Mouse (Mus musculus) forelimb bud, embryonic 11.5 days (tissue): ENCODE measurements around the gene Smok3c.
A peak's percentile ranks its signal among the peaks of the same experiment; 100 is the strongest.
"Not testable (repeated sequence)": the region's sequence is repeated elsewhere in the genome, so short reads cannot be mapped to it uniquely, and the experiment has no call there.

Experiments
- DNase-seq: peaks from one replicate; pipeline ENCODE4 v3.0.0-alpha.2; 2012; ENCODE audit warnings: low read depth, low spot score

The Smok3c gene

DNA sequence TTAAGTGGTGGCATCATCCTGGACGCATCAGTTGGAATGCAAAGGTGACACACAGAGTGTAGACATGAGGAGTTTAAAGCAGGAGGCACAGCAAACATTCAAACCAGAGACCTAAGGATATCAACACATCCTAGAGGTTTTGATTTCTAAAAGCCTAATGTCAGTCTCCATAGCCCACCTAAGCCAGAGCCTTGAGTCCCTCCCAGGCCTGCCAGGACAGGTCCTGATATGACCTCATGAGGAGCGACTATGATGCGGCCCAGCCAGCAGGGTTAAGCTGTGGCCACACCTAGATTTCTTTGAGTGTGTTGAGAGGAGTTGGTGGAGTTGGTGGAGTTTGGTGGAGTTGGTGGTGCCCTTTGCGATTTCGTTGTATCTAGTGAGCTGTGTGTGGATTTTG lies at the start of gene Smok3c:
Smok3c (plus strand) TSS at position 301 of the 400 bp plus-strand sequence.
- DNase-seq = not testable (repeated sequence)

DNA sequence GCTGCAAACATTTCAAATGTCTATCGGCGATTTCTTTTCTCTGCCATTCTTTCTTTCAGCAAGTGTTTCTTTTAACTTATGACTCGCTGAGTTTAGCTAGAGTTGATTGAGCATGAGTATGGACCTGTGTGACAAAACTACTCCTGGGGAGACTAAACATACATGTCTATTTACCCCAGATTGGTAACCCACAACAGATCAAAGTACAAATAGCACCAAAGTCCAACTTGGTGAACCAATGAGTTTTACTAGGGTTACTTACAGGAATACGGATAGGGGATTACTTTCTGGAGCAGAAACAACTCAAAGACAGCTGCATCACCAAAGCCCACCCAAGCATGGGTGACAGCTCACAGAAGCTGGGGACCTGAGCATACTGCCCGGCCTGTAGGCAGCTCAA lies 43.6 kb upstream of the Smok3c start:
- no peak for DNase-seq

DNA sequence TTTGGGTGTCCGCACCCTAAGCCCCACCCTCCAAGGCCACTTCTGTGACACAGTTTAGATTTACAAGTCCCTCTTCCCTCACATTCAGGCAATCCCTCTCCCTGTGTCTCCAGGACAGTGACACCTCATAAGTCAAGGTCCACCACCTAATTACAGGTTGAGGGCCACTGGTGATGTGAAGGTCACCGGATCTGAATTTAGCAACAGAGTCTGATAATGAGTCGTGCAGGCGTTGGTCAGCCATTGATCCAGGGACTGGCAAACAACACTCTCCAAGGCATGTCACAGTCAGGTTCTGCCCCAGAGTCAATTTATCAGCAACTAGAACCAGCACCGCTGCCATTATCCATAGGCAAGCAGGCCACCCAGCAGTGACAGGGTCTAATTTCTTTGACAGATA lies 40.6 kb upstream of the Smok3c start:
- DNase-seq = no peak

DNA sequence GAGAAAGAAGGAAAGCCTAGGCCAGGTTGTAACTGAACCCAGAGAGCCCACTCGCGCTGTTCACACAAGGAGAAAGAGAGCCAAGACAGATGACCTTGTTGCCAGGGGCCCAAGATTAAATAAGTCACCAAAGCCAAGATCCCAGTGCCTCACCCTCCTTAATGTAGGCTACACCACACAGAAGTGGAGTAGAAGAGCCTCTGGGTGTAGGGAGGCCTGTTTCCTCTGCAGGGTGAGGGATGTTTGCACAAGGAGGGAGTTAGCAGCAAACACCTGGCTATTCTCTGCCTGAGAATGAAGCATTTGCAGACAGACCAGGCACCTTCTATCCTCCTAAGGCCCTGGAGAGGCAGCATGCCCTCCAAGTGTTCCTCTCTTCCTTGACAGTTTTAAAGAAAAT lies 36.5 kb upstream of the Smok3c start:
- no peak for DNase-seq

DNA sequence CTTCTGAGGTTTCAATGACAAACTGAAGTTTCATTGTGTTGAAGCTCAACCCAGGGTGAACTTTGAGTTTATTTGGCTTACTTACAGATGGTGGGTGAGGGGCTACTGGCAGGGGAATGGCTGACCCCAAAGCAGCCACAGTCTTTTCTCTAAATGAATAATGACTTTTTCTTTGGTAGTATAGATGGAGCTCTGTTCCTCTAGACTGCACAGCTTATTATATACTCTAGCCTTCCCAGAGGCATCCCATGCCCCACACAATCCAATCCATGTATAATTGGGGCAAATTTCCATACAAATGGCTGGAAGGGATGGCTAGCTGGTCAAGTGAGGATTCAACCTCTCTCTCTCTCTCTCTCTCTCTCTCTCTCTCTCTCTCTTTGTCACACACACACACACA lies 36.0 kb upstream of the Smok3c start:
- no peak for DNase-seq

DNA sequence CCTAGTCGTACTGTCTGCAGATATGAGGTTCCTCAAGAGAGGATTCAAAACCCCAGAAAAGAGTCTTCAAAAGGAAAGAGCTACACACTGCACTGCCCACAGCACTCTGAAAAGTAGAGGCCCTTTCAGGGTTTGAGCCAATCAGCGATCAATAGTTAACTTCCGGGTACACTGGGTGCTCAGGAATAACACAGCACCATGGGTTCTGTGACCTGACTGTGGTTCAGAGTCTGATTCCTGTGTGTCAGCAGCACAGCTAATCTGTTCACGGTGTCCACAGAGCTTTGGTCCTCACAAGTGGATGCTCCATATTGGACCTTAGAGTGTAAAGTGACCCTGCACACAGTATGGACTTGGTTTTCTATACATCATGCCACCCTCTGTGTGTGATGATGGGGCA lies 33.4 kb upstream of the Smok3c start:
- DNase-seq = not testable (repeated sequence)

DNA sequence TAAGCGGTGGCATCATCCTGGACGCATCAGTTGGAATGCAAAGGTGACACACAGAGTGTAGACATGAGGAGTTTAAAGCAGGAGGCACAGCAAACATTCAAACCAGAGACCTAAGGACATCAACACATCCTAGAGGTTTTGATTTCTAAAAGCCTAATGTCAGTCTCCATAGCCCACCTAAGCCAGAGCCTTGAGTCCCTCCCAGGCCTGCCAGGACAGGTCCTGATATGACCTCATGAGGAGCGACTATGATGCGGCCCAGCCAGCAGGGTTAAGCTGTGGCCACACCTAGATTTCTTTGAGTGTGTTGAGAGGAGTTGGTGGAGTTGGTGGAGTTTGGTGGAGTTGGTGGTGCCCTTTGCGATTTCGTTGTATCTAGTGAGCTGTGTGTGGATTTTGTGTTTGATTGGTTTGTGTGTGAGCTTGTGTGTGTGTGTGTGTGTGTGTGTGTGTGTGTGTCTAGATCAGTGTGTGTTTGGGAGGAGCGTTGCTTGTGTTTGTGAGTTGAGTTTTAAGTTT lies 32.0 kb upstream of the Smok3c start, which contains the start of the genes Smok3a and Smok3b:
Smok3a (plus strand) TSS at position 301 of the 519 bp plus-strand sequence.
Smok3b (plus strand) TSS at position 469 of the 519 bp plus-strand sequence.
- not testable (repeated sequence) for DNase-seq

DNA sequence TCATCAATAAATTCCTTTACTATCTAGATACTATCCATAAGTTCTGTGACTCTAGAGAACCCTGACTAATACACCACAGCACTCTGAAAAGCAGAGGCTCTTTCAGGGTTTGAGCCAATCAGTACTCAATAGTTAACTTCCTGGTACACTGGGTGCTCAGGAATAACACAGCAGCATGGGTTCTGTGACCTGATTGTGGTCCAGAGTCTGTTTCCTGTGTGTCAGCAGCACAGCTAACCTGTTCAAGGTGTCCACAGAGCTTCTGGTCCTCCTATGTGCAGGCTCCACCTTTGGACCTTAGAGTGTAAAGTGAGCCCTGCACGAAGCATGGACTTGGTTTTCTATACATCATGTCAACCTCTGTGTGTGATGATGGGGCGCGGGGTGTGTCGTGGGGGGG lies 20.8 kb downstream of the Smok3c start:
- DNase-seq = no peak

DNA sequence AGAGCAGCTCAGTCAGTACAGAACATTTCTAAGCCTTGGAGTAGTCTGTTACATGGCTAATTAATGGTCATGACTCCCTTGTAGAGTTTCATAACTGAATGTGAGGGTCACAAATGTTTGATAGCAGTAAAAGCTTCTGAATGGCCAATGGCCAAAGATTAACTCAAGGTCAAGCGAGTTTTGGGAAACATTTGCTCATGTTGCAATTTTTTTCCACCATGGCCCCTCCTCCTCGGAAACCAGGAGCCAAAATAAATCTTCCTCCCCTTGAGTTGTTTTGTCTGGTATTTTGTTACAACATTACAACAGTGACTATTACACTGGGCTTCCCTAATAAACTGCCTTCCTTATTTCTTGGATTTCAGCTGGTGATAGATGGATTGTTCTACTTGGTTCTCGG lies 22.7 kb downstream of the Smok3c start:
- no peak for DNase-seq

DNA sequence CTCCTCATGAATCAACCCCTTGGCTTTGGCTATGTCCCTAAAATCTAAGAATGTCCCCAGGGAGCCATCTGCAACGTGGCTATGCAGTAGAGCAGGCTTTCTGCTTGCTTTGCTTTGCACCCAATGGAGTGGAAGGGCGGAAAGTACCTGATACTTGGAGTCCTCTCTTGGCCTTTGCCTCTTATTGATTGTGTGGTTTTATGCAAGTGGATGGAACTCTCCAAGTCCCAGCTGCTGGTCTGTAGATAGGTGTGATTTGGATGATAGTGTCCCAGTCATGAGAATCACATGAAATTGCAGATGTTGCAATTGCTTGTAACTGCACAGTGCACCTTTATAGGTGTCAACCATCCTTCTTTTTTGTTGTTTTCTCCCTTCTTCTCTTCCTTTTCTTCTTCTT lies 23.2 kb downstream of the Smok3c start:
- DNase-seq = no peak

DNA sequence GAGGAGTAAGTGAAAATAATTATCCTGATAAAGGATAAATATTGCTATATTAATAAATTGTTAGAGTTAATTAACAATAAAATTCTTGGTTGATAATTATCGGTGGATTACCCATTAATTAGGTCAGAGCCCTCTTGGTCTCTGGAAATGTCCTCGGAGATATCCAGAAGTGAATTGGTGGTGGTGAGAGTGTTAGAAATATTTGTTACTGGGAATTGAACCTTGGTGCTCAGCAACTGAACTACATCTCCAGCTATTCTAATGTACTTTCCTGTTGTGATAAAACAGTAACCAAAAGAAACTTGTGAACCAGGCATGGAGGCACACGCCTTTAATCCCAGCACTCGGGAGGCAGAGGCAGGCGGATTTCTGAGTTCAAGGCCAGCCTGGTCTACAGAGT lies 27.5 kb downstream of the Smok3c start:
- no peak for DNase-seq

DNA sequence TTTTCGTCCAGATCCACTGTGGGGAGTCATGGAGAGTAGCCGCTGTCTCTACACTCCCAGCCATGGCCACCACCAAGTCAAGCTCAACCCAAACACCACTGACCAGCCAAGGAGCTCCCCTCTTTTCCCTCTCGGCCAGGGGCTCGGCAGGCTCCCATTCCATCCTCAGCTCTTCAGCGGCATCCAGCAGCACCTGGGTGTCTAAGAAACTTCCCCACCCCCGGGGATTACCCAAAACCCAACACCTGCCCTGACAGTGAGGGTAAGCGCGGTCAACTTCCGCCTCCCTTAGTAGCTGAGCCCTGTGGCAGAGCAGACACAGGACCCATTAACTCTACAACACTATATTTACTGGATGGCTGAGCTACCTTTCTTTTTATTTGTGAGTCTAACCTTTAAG lies 28.5 kb downstream of the Smok3c start:
- no peak for DNase-seq

DNA sequence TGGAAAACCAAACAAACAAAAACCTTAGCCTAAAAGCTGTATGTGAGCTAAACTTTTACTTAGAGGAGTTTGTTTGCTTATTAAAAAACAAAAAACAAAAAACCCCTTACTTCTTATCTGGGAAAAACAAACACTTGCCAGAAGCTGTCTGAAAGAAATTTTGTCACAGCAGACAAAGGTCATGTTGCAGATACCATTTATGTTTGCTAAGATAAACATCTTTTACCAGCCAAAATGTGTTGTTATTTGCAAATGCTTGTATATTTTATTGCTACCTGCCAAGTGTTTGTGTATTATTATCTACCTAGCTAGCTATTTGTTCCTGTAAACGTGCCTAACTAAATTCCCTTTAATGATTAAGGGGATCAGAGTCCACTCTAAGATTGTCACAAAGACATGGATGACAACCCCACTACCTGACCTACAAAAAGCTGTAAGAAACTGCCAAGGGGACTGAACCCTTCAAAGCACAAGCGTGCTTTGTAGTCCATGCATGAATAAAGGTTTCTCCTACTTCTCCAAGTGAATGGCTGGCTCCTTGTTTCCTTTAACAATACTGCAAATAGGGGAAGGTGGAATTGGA lies 30.4 kb downstream of the Smok3c start:
- DNase-seq = no peak

DNA sequence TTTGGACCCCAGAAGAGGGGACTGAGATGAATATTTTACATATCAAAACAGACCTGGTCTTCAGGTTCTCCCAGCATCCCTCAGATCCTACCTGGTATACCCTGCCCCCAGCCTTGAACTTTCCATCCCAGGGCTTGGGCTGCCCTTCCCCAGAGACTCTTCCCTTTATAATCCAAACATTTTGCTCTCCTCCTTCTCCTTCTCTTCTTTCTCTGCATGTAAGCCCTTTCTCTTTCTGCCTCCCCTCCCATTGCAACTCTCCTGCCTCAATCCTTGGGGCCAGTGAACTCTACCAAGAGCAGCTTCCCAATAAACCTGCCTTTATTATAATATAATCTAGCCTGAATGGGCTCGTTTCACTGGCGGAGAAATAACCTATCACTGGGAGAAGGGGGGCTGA lies 30.9 kb downstream of the Smok3c start:
- no peak for DNase-seq

DNA sequence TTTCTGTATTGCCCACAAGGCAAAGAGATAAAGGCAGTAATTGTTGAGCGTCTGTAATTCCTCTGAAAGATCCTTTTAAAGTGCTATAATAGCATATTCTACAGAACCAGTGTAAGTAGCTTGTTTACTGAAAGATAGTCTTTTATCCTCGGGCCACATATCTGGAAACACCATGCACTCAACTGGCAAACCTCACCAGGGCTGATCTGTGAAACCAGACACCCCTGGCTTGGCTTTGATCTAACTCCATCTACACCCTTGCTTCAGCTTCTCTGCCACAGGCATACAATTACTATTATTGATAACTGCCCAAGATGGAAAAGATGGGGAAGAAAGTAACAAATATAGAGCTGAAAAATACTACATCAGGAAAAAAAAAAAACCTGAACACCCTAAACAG lies 31.5 kb downstream of the Smok3c start:
- DNase-seq = no peak

DNA sequence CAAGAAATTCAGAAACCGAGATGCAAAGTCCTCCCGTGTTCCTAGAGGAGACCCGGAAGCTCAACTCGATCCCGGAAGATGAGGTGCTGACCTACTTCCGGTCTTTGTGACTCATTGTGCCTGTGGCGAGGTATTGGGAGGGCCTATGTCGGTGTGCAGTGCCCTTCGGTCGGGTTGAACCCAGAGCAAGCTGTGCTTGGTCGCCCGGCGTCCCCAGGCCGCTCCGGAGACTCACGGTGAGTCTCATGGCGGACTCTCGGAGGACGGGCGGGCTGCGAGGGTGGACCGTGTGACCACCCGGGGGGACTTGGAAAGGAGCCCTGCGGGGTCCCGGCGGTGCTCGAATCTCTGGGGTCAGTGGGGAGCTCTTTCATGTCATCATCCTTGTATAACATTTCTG lies 32.0 kb downstream of the Smok3c start, which contains the start of gene Zkscan1:
Zkscan1 (plus strand) TSS at position 89 of the 400 bp plus-strand sequence.
- DNase-seq = peak; percentile 91

DNA sequence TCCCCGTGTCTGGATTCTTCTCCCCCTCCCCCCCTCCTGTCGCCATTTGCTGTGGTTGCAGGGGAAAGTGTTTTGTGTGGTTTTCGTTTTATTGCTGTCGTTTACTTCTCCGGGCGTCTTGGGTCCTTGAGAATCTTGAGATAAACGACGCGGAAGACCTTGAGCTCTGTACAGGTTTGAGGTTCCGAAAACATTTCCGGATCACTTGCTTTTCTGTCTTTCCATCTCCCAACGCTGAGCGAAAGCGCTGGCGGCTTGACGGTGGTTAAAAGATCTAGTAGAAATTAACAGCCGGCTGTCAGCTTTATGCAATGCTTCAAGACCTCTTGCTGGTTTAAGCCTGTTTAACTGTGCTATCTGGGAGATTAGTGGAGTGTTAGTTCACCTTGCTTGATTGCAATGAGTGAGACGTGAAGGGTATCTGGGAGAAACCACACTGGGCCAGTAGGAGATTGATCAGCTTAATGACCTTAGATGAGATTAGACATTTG lies 32.5 kb downstream of the Smok3c start:
- DNase-seq = peak; percentile 17

DNA sequence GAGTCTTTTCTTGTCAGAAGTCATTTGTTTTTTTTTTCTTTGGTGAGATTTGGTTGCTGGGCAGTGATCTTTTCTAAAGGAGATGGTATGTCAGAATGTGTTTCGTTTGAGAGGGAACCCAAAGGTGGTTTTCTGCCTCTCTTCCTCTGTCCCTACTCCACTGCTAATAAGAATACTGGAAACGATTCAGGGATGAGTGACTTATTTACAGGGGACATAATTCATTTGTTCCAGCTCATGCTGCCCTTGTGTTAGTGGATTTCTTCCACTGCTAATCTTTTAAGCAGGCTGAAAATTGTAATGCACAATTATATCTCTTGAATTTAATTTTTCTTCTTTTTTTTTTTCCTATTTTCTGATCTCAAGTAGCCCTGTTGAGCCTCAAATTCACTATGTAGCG lies 33.8 kb downstream of the Smok3c start:
- no peak for DNase-seq

DNA sequence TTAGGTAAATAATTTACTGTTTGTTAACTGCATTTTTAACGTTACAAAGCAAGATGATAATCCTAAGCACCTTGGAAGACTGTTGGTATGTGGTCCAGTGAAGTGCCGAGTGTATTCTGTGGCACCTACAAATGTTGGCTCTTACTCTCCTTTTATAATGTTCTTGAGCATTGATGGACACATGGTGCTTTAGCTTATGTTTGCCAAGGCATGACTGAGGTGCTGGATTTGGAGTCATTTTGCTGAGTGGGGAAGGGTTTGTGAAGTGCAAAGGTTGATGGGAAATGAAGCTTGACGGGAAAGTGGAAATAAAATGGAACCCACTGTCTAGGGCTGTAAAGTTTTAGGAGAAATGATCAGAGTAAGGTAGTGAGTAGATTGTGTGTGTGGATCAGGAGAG lies 35.4 kb downstream of the Smok3c start:
- DNase-seq = no peak

DNA sequence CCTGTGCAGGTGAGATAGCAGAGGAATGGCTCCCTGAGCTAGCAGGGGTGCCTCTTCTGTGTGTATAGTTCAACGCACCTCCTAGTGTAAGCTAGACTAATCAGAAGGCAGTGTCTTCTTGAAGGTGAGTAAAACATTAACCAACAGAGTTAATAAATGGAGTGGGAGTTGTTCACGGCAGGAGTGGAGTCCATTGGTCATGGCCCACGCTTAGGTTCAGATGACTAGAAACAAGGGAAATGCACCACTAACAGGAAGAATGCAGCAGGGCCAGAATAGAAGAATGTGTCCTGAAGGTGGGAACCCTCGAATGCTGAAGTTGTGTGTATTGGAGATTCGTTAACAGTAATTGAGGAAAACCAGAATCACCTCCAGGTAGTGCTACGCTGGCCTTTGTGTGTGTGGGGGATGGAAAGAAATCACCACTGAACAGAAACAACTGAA lies 36.1 kb downstream of the Smok3c start:
- no peak for DNase-seq

DNA sequence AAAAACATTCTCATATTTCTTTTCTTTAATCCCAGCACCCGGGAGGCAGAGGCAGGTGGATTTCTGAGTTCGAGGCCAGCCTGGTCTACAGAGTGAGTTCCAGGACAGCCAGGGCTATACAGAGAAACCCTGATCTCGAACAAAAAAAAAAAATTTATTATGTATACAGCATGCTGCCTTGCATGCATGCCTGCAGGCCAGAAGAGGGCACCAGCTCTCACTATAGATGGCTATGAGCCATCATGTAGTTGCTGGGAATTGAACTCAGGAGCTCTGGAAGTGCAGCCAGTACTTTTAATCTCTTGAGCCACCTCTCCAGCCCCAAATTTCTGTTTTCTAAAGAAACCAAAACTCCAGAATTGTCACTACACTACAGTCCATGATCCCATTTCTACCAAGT lies 37.3 kb downstream of the Smok3c start:
- no peak for DNase-seq

DNA sequence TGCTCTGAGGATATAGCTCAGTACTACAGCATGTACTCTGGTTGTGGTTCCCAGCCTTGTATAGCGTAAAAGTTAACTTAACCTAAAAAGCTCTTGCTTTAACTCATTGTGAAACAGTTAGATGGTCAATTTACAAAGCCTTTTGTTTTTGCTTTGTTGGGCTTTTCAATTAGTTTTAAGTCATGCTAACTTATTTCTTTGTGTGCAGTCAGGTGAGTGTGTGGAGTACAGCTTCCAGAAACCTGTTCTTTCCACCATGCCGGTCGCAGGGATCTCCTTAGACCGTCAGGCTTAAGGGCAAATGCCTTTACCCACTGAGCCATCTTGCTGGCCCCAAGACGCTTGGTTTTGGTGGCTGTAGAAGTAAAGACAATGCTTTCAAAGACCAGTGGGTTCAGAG lies 37.7 kb downstream of the Smok3c start:
- no peak for DNase-seq

DNA sequence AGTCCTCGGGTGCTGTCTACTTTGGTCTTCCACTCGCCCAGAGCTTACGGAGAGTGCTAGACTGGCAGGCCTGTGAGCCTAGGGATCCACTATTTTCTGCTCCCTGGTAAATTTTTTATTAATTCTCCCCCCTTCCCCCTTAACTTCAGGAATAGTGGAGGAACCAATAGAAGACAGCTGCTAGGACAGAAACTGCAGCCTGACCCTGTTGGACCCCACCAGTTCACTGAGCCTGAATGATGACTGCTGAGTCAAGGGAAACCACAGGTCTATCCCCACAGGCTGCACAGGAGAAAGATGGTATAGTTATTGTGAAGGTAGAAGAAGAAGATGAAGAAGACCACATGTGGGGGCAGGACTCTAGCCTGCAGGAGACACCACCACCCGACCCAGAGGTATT lies 39.8 kb downstream of the Smok3c start:
- no peak for DNase-seq

DNA sequence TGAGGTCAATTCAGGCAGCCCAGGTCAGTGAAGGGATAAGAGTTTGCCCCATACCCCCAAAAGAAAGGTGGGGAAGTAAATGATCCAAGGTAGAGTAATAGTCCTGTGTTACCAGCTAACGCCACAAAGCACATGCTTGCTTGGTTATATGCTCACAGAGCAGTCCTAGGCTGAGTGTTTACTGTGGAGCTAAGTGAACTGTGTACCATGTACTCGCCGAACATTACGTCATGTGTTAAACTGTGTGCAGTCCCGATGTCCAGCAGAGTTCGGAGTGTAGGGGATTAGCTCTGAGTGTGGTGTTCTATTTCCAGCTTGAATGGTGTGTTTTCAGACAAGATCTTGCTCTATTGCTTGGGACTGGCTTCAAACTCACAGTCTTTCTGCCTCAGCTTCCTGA lies 41.5 kb downstream of the Smok3c start:
- DNase-seq = no peak
